Mouse (Mus musculus): ENCODE results near the gene Kctd19. TPM values are rescaled to one million over a fixed set of nuclear protein-coding genes. Genes with fewer than 3 reads are reported as not detected.

Gene Kctd19
- polyA plus RNA-seq, 2 experiments = 0.04 TPM; not detected in 1

DNA sequence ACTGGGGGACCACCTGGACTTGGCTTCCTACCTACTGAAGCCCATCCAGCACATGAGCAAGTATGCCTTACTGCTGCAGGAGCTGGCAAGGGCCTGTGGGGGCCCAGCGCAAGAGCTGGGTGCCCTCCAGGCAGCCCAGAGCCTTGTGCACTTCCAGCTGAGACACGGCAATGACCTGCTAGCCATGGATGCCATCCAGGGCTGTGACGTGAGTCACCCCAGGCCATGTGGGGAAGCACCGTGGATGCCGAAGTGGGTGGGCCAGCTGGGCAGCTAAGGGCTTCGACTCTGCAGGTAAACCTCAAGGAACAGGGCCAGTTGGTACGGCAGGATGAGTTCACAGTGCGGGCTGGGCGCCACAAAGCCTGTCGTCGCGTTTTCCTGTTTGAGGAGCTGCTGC, 33.0 kb downstream of the Kctd19 start:
- DNase-seq (ENCODE audit: low spot score) = no peak
- no peak overlapping the region for H3K4me3 ChIP-seq (replicated peaks; ENCODE audit: low read length)
- no peak overlapping the region for H3K9ac ChIP-seq (ENCODE audit: low read depth, low read length, severe bottlenecking)
- 83% methylated on average over 12 of the region's 12 CpGs for WGBS
- ATAC-seq (ENCODE audit: low FRiP score, low read depth) = no peak
- no peak for TF ChIP-seq POLR2A (IDR thresholded peaks at IDR 0.05; ENCODE audit: borderline replicate concordance, extremely low read depth, insufficient read depth, insufficient read length)
- H3K27me3 ChIP-seq (ENCODE audit: control insufficient read depth, insufficient read depth, low read length) = no peaks in the 10 kb centered on the region
- H3K36me3 ChIP-seq (ENCODE audit: control insufficient read depth, insufficient read depth, low read length) = no peaks in the 10 kb centered on the region
- H3K27ac ChIP-seq (replicated peaks; ENCODE audit: low read depth, low read length) = no peak overlapping the region
- H3K9me3 ChIP-seq (ENCODE audit: control insufficient read depth, low read length) = no peaks in the 10 kb centered on the region
- peaks cover 21% of the 10 kb centered on the region for H3K4me1 ChIP-seq (ENCODE audit: control insufficient read depth, insufficient read depth, low read length)
- H3K4me2 ChIP-seq (replicated peaks; ENCODE audit: low read depth, low read length, severe bottlenecking) = no peak overlapping the region

DNA sequence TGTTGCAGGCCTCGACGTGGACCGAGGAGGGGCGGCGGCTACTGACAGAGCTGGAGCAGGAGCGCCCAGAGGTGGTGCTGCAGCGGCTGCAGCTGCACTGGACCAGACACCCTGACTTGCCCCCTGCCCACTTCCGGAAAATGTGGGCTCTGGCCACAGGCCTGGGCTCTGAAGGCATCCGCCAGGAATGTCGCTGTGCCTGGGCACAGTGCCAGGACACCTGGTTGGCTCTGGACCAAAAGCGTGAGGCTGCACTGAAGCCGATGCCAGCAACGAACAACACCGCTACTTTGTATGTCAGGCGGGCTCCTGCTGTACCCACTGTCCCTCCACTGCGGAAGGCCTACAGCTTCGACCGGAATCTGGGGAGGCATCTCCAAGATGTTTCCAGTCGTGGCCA, 34.6 kb downstream of the Kctd19 start:
- TF ChIP-seq POLR2A (IDR thresholded peaks at IDR 0.05; ENCODE audit: borderline replicate concordance, extremely low read depth, insufficient read depth, insufficient read length) = no peak
- DNase-seq (ENCODE audit: low spot score) (peak; percentile 57), ATAC-seq (ENCODE audit: low FRiP score, low read depth) (peak; percentile 47; the same call in 1 of the 2 replicates)
- Histone ChIP-seq H3K36me3 (ENCODE audit: control insufficient read depth, insufficient read depth, low read length) (no peaks in the 10 kb centered on the region), H3K9ac (ENCODE audit: low read depth, low read length, severe bottlenecking) (no peak overlapping the region), H3K9me3 (ENCODE audit: control insufficient read depth, low read length) (peaks cover 4% of the 10 kb centered on the region; the same call in 1 of the 2 replicates), H3K4me2 (replicated peaks; ENCODE audit: low read depth, low read length, severe bottlenecking) (peak overlapping the region; percentile 10; the same call in 1 of the 2 replicates), H3K4me1 (ENCODE audit: control insufficient read depth, insufficient read depth, low read length) (peaks cover 21% of the 10 kb centered on the region), H3K27ac (replicated peaks; ENCODE audit: low read depth, low read length) (peak overlapping the region; percentile 58), H3K4me3 (replicated peaks; ENCODE audit: low read length) (no peak overlapping the region), H3K27me3 (ENCODE audit: control insufficient read depth, insufficient read depth, low read length) (no peaks in the 10 kb centered on the region)
- 37% methylated on average over 17 of the region's 19 CpGs for WGBS

DNA sequence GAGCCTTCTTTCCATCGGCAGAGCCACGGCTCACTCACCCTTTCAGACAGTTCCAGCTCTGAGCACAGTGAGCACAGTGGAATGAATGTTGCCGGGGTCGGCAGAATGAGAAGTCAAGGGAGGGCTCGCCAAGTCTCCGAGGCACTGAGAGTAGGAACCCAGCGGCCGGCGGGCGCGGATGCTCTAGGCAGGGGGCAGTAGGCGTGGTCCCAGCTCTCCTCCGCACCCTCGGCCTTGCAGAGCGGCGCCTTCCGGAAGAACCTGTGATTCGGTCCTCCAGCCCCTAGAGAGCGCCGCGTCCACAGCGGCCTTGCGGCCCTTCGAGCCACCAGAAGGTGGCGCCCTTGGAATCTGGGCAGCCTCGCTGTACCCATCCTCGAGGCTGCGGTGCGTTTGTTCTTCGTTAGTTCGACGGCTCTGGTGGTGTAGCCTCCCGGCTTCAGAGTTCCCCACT, 38.8 kb downstream of the Kctd19 start:
- Histone ChIP-seq H3K27me3 (ENCODE audit: control insufficient read depth, insufficient read depth, low read length) (no peaks in the 10 kb centered on the region), H3K4me1 (ENCODE audit: control insufficient read depth, insufficient read depth, low read length) (peaks cover 21% of the 10 kb centered on the region), H3K9me3 (ENCODE audit: control insufficient read depth, low read length) (peaks cover 4% of the 10 kb centered on the region; the same call in 1 of the 2 replicates), H3K27ac (replicated peaks; ENCODE audit: low read depth, low read length) (no peak overlapping the region), H3K4me2 (replicated peaks; ENCODE audit: low read depth, low read length, severe bottlenecking) (peak overlapping the region; percentile 37), H3K36me3 (ENCODE audit: control insufficient read depth, insufficient read depth, low read length) (no peaks in the 10 kb centered on the region), H3K4me3 (replicated peaks; ENCODE audit: low read length) (no peak overlapping the region; the same call in 1 of the 2 replicates), H3K9ac (ENCODE audit: low read depth, low read length, severe bottlenecking) (no peak overlapping the region)
- TF ChIP-seq POLR2A (IDR thresholded peaks at IDR 0.05; ENCODE audit: borderline replicate concordance, extremely low read depth, insufficient read depth, insufficient read length) = no peak
- DNase-seq (ENCODE audit: low spot score) (no peak), ATAC-seq (ENCODE audit: low FRiP score, low read depth) (peak; percentile 35)
- 31% methylated on average over 31 of the region's 33 CpGs for WGBS

DNA sequence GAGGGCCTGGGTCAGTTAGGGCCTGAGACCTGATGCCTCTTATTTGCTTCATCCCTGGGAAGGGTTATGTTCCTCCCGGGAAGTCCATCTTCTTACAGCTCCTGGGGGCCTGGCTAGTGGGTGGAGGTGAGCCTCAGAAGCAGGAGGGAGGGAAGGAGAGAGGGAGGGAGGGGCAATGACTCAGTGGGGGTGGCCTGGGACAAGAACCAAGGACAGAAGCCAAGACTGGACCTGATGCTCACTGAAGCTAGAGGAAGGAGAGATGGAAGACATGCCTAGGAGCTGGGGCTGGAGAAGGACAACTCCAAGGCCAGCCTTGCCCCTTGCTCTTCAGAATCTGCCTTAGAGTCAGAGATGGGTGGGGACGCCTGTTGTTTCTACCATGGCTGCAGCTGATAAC, 40.3 kb downstream of the Kctd19 start, which contains the start of gene Plekhg4:
Gene Plekhg4 (plus strand): TSS at position 243 of the 400 bp plus-strand sequence.
- Histone ChIP-seq H3K4me3 (replicated peaks; ENCODE audit: low read length) (no peak within 1 kb of the TSS), H3K27ac (replicated peaks; ENCODE audit: low read depth, low read length) (no peak within 1 kb of the TSS), H3K9ac (ENCODE audit: low read depth, low read length, severe bottlenecking) (no peak within 1 kb of the TSS), H3K9me3 (ENCODE audit: control insufficient read depth, low read length) (peaks cover 4% of the 10 kb centered on the region; the same call in 1 of the 2 replicates), H3K27me3 (ENCODE audit: control insufficient read depth, insufficient read depth, low read length) (no peaks in the 10 kb centered on the region), H3K4me1 (ENCODE audit: control insufficient read depth, insufficient read depth, low read length) (0 out of 2 replicates have a peak, but pooled peaks cover 9% of the 10 kb centered on the region), H3K4me2 (replicated peaks; ENCODE audit: low read depth, low read length, severe bottlenecking) (no peak within 1 kb of the TSS), H3K36me3 (ENCODE audit: control insufficient read depth, insufficient read depth, low read length) (0 out of 2 replicates have a peak, but pooled peaks cover 5% of the 10 kb centered on the region)
- WGBS = 56% methylated on average over 2 of the region's 2 CpGs
- DNase-seq (ENCODE audit: low spot score) = no peak
- TF ChIP-seq POLR2A (IDR thresholded peaks at IDR 0.05; ENCODE audit: borderline replicate concordance, extremely low read depth, insufficient read depth, insufficient read length) = no peak
- no peak for ATAC-seq (ENCODE audit: low FRiP score, low read depth)

DNA sequence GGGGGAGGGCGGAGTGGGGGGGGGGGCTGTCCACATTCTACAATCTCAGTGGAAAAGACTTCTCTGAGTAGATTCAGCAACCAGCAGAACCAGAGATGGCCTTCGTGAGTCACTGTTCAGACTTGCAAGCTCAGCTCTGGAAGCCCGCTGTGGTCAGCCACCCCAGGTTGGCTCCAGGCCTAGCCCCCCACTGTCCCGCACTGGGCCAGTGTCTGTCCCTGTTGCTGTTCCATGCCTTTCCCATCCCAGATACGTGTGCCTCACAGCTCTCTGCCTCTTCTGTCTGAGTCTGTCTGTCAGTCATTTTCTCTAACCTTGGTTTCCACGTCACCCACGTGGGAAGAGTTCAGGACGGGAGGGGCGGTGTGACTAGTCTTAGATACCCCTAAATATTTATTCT, 40.8 kb downstream of the Kctd19 start:
- no peak for TF ChIP-seq POLR2A (IDR thresholded peaks at IDR 0.05; ENCODE audit: borderline replicate concordance, extremely low read depth, insufficient read depth, insufficient read length)
- DNase-seq (ENCODE audit: low spot score) (no peak), ATAC-seq (ENCODE audit: low FRiP score, low read depth) (no peak)
- 0 out of 2 replicates have a peak, but pooled peaks cover 6% of the 10 kb centered on the region for H3K4me1 ChIP-seq (ENCODE audit: control insufficient read depth, insufficient read depth, low read length)
- no peaks in the 10 kb centered on the region for H3K27me3 ChIP-seq (ENCODE audit: control insufficient read depth, insufficient read depth, low read length)
- H3K4me2 ChIP-seq (replicated peaks; ENCODE audit: low read depth, low read length, severe bottlenecking) = no peak overlapping the region
- WGBS = 78% methylated on average over 9 of the region's 9 CpGs
- no peak overlapping the region for H3K9ac ChIP-seq (ENCODE audit: low read depth, low read length, severe bottlenecking)
- H3K27ac ChIP-seq (replicated peaks; ENCODE audit: low read depth, low read length) = no peak overlapping the region
- 0 out of 2 replicates have a peak, but pooled peaks cover 5% of the 10 kb centered on the region for H3K36me3 ChIP-seq (ENCODE audit: control insufficient read depth, insufficient read depth, low read length)
- peaks cover 4% of the 10 kb centered on the region; the same call in 1 of the 2 replicates for H3K9me3 ChIP-seq (ENCODE audit: control insufficient read depth, low read length)
- no peak overlapping the region for H3K4me3 ChIP-seq (replicated peaks; ENCODE audit: low read length)

Data from limb, embryonic 14.5 days (tissue).